Mouse (Mus musculus) lung, embryonic 15.5 days (tissue): Measurements from ENCODE around the gene Lrrfip1. TPM values are rescaled to one million over a fixed set of nuclear protein-coding genes. Genes with fewer than 3 reads are reported as not detected.
A peak's percentile ranks its signal among the peaks of the same experiment; 100 is the strongest.

Source experiments
- ATAC-seq: fragments of 200-750 bp; cut with Nextera tagmentation; 2 replicates; pipeline ENCODE4 v1.8.0; 2017; ENCODE audit warnings: moderate number of reproducible peaks, borderline replicate concordance; ENCODE audit not compliant: low FRiP score, low TSS enrichment; ENCODE audit errors: extremely low read depth
- H3K27ac ChIP-seq: fragments of 300-500 bp; sonication (generic); 2 replicates; pipeline ENCODE4 v1.5.1; 2015; ENCODE audit warnings: moderate library complexity, mild to moderate bottlenecking, inconsistent platforms
- H3K27me3 ChIP-seq: fragments of 300-500 bp; sonication (generic); 2 replicates; pipeline ENCODE4 v1.6.1; 2015; ENCODE audit warnings: inconsistent platforms
- H3K36me3 ChIP-seq: fragments of 300-500 bp; sonication (generic); 2 replicates; pipeline ENCODE4 v1.6.1; 2015; ENCODE audit warnings: inconsistent platforms
- H3K4me1 ChIP-seq: fragments of 300-500 bp; sonication (generic); 2 replicates; pipeline ENCODE4 v1.6.1; 2015; ENCODE audit warnings: inconsistent platforms
- H3K4me2 ChIP-seq: fragments of 300-500 bp; sonication (generic); 2 replicates; pipeline ENCODE4 v1.6.1; 2015; ENCODE audit warnings: inconsistent platforms, mild to moderate bottlenecking, moderate library complexity
- H3K4me3 ChIP-seq: fragments of 300-500 bp; sonication (generic); 2 replicates; pipeline ENCODE4 v1.5.1; 2015; ENCODE audit warnings: mild to moderate bottlenecking, inconsistent platforms
- H3K9ac ChIP-seq: fragments of 300-500 bp; sonication (generic); 2 replicates; pipeline ENCODE4 v1.6.1; 2015; ENCODE audit warnings: inconsistent platforms
- H3K9me3 ChIP-seq: fragments of 300-500 bp; sonication (generic); 2 replicates; pipeline ENCODE4 v1.6.1; 2016; ENCODE audit warnings: inconsistent platforms
- WGBS: fragments of 180-500 bp; shearing (Covaris S2); methylation state at CpG from one replicate; pipeline ENCODE4 v1.1.7; 2015; 5-methylcytosine and 5-hydroxymethylcytosine counted together
- polyA plus RNA-seq: library from polyadenylated mRNA; unstranded; fragments of >200 nt; fragmentation: Nextera tagmentation; extraction: Ambion mirVana; gene quantifications from 2 replicates; pipeline ENCODE4 v1.2.1, GENCODE M21; 2015

The Lrrfip1 gene
- polyA plus RNA-seq, 1 experiment from 2014 or later: 60.6 TPM

- Histone ChIP-seq H3K9ac (peak overlapping the region; percentile 65; the same call in 1 of the 2 replicates), H3K4me3 (no peak overlapping the region), H3K4me2 (peak overlapping the region; percentile 94), H3K9me3 (no peaks in the 10 kb centered on the region), H3K27ac (no peak overlapping the region), H3K4me1 (peaks cover 33% of the 10 kb centered on the region), H3K36me3 (no peaks in the 10 kb centered on the region), H3K27me3 (no peaks in the 10 kb centered on the region)
- ATAC-seq: no peak
- WGBS: 56% methylated on average over 10 of the region's 10 CpGs
Observed at GRCm38 (mm10) chr1:90999911-91000601, 1.5 kb downstream of the Lrrfip1 start.

- no peak overlapping the region for H3K4me3 ChIP-seq
- no peak overlapping the region for H3K4me2 ChIP-seq
- no peak for ATAC-seq
Observed at GRCm38 (mm10) chr1:91001101-91001500, 2.6 kb downstream of the Lrrfip1 start.

GRCm38 (mm10) chr1:91001871-91002539 is 3.5 kb downstream of the Lrrfip1 start:
- Histone ChIP-seq H3K9ac (no peak overlapping the region), H3K4me1 (peaks cover 33% of the 10 kb centered on the region), H3K36me3 (no peaks in the 10 kb centered on the region), H3K27me3 (no peaks in the 10 kb centered on the region), H3K4me2 (no peak overlapping the region), H3K27ac (no peak overlapping the region), H3K9me3 (no peaks in the 10 kb centered on the region), H3K4me3 (no peak overlapping the region)
- no peak for ATAC-seq
- WGBS: 76% methylated on average over 3 of the region's 3 CpGs

More at GRCm38 (mm10) chr1:91001101-91001500, 2.6 kb downstream of the Lrrfip1 start:
- Histone ChIP-seq H3K9me3 (no peaks in the 10 kb centered on the region), H3K4me1 (peaks cover 33% of the 10 kb centered on the region), H3K27ac (no peak overlapping the region), H3K9ac (no peak overlapping the region), H3K36me3 (no peaks in the 10 kb centered on the region), H3K27me3 (no peaks in the 10 kb centered on the region)
- WGBS: 76% methylated on average over 3 of the region's 3 CpGs

DNA sequence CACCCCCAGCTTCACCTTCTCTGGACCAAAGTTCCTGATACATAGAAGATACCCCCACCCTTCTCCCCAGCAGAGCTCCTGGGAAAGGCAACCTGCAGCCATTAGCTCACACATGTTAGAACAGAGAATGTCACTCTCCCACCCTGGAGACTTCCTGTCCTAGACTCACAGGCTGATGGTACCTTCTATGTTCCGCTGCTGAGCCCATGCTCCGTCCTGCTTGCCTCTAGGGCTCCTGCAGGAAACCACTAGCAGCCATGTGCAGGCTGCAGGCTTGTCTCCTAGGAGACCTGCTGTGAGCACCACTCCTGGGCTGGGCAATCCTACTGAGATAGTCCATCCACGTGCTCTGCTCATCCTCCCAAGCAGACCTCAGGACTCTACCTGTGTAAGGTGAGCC is 4.1 kb downstream of the Lrrfip1 start:
- no peaks in the 10 kb centered on the region for H3K36me3 ChIP-seq
- 88% methylated on average over 3 of the region's 3 CpGs for WGBS
- no peak for ATAC-seq
- no peak overlapping the region for H3K4me2 ChIP-seq
- no peak overlapping the region for H3K9ac ChIP-seq
- H3K9me3 ChIP-seq: no peaks in the 10 kb centered on the region
- peaks cover 33% of the 10 kb centered on the region for H3K4me1 ChIP-seq
- no peaks in the 10 kb centered on the region for H3K27me3 ChIP-seq
- no peak overlapping the region for H3K4me3 ChIP-seq
- no peak overlapping the region for H3K27ac ChIP-seq

DNA sequence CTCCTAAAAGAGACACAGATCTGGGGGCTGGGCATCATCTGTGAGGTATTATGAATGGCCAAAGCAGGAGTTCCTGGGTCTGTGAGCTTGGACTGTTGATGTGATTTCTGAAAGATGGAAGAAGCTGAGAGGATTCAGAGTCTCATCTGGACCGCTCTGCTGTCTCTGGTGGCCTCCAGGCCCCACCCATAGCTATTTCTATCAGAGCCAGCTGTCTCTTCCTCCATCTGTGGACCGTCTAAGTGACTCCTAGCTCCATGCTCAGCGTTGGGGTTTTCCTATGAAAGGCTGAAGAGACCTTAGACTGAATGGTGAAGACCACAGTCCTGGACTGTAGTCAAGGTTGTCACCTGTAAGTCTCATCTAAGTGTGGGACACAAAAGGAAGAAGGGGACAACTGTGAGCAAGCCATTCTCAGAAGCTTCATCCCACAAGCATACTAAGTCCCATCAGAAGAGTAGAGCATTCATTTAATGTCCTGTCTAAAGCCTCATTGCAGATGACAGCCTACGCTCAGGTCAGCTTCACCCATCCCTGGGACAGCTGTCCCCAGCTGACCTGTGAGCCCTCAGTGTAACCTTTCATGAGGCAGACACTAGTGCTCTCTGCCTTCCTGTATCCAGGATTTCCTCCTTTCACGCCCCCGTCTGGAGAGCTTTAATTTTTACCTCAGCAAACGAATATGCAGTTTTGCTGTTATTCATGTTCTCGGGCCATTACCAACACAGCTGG is 5.2 kb downstream of the Lrrfip1 start:
- WGBS: 82% methylated on average over 8 of the region's 8 CpGs
- ATAC-seq: no peak
- H3K27ac ChIP-seq: no peak overlapping the region

GRCm38 (mm10) chr1:91006037-91006436 is 7.5 kb downstream of the Lrrfip1 start:
- Histone ChIP-seq H3K4me2 (no peak overlapping the region), H3K4me3 (no peak overlapping the region), H3K27ac (no peak overlapping the region), H3K9ac (no peak overlapping the region), H3K4me1 (peaks cover 20% of the 10 kb centered on the region), H3K27me3 (no peaks in the 10 kb centered on the region), H3K36me3 (no peaks in the 10 kb centered on the region), H3K9me3 (no peaks in the 10 kb centered on the region)
- ATAC-seq: no peak
- 49% methylated on average over 5 of the region's 5 CpGs for WGBS

More for the DNA sequence above, 5.2 kb downstream of the Lrrfip1 start:
- Histone ChIP-seq H3K4me1 (peaks cover 29% of the 10 kb centered on the region), H3K27me3 (no peaks in the 10 kb centered on the region), H3K9me3 (no peaks in the 10 kb centered on the region), H3K36me3 (no peaks in the 10 kb centered on the region), H3K9ac (no peak overlapping the region), H3K4me2 (no peak overlapping the region), H3K4me3 (no peak overlapping the region)

DNA sequence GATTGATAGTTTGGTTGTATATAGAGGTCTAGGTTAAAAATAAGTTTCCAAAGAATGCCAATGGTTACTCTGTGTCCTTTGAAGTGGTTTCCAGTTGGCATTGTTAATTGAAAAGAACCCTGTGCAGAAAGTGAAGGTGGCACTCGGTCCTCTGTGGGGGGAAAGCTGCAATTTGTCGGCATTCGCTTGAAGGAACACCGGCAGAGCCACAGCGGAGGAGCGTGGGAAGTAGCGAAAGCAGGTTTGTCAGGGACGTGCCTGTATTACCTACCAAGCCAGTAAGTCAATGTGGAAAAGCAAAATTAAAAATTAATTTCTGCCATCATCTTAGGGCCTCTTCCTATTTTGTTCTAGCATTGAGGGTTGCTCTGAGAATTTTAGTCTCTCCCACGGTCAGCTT is 8.2 kb downstream of the Lrrfip1 start:
- Histone ChIP-seq H3K4me2 (no peak overlapping the region), H3K9me3 (no peaks in the 10 kb centered on the region), H3K9ac (no peak overlapping the region), H3K36me3 (no peaks in the 10 kb centered on the region), H3K4me1 (peaks cover 16% of the 10 kb centered on the region), H3K27me3 (no peaks in the 10 kb centered on the region), H3K4me3 (no peak overlapping the region), H3K27ac (no peak overlapping the region)
- 59% methylated on average over 9 of the region's 9 CpGs for WGBS
- no peak for ATAC-seq

GRCm38 (mm10) chr1:91008147-91008682 is 9.7 kb downstream of the Lrrfip1 start:
- Histone ChIP-seq H3K4me1 (peaks cover 23% of the 10 kb centered on the region), H3K9ac (no peak overlapping the region), H3K27ac (no peak overlapping the region), H3K27me3 (no peaks in the 10 kb centered on the region), H3K9me3 (no peaks in the 10 kb centered on the region), H3K4me3 (no peak overlapping the region), H3K4me2 (no peak overlapping the region), H3K36me3 (no peaks in the 10 kb centered on the region)
- ATAC-seq: no peak
- 88% methylated on average over 14 of the region's 14 CpGs for WGBS

DNA sequence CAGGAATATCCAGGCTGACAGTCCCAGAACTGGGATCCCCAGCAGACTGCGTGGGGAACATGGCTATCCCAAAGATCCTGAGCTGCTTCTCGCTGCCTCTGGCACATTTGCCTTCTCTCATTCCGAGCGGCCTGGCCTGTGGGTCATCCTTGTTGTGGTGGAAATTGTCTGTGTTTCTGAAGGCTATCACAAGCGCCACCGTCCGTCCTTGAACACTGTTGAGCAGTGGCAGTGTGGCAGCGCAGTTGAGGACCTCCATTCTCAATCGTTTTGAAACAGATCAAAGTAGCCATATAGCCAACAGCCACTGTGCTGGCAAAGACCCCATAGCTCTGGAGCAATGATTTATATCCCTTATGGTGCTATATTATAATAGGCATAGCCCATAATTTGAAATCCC is 10.2 kb downstream of the Lrrfip1 start:
- ATAC-seq: no peak
- Histone ChIP-seq H3K4me2 (no peak overlapping the region), H3K4me3 (no peak overlapping the region), H3K27me3 (no peaks in the 10 kb centered on the region), H3K27ac (no peak overlapping the region), H3K4me1 (peaks cover 29% of the 10 kb centered on the region), H3K9me3 (no peaks in the 10 kb centered on the region), H3K9ac (no peak overlapping the region), H3K36me3 (no peaks in the 10 kb centered on the region)
- WGBS: 77% methylated on average over 9 of the region's 9 CpGs

DNA sequence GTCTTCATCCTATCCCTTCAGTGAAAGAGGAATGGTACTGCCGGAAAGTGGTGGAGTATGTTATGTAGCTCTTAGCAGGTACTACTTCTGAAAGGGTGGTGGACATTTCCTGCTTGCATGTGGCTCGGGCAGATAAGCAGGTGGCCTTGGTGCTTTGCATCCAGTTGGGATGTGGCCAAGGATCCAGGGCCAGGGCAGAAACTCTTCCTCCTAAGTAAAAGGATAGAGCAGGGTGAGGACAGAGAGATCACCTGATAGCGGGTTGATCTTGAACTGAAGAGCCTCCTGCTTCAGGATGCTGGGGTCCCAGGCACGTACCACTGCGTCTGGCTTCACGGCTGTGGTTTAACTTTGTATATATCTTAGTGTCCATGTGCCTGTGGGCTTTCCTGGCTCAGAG is 10.7 kb downstream of the Lrrfip1 start:
- Histone ChIP-seq H3K27ac (no peak overlapping the region), H3K9me3 (no peaks in the 10 kb centered on the region), H3K4me1 (peaks cover 29% of the 10 kb centered on the region), H3K27me3 (no peaks in the 10 kb centered on the region), H3K4me3 (no peak overlapping the region), H3K4me2 (no peak overlapping the region), H3K36me3 (no peaks in the 10 kb centered on the region), H3K9ac (no peak overlapping the region)
- no peak for ATAC-seq
- 74% methylated on average over 6 of the region's 6 CpGs for WGBS

DNA sequence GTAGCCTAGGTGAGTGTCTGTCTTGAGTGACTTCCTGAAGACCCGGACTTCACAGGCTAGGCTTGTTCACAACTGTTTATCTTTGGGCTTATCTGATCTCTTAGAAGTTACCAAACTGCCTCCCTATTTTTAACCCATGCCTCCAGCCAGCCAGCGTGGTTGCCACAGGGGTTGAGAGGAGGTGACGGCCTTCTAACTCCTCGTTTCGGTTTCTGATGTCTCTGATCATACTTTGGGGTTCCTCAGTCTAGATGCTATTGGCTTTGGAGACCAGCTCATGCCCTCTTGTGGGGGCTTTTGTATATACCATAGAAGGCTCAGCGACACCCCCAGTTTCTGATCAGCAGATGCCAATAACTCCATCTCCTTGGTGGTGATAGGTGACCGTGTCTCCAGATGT is 11.7 kb downstream of the Lrrfip1 start:
- no peak overlapping the region for H3K4me2 ChIP-seq
- no peaks in the 10 kb centered on the region for H3K27me3 ChIP-seq
- H3K27ac ChIP-seq: no peak overlapping the region
- no peak overlapping the region for H3K4me3 ChIP-seq
- 56% methylated on average over 7 of the region's 7 CpGs for WGBS
- no peaks in the 10 kb centered on the region for H3K36me3 ChIP-seq
- no peaks in the 10 kb centered on the region for H3K9me3 ChIP-seq
- peaks cover 29% of the 10 kb centered on the region for H3K4me1 ChIP-seq
- no peak for ATAC-seq
- H3K9ac ChIP-seq: no peak overlapping the region

GRCm38 (mm10) chr1:91010716-91011115 is 12.2 kb downstream of the Lrrfip1 start:
- H3K36me3 ChIP-seq: no peaks in the 10 kb centered on the region
- no peak overlapping the region for H3K9ac ChIP-seq
- peaks cover 29% of the 10 kb centered on the region for H3K4me1 ChIP-seq

More at GRCm38 (mm10) chr1:91010716-91011115, 12.2 kb downstream of the Lrrfip1 start:
- H3K9me3 ChIP-seq: no peaks in the 10 kb centered on the region
- no peak overlapping the region for H3K4me2 ChIP-seq
- no peak overlapping the region for H3K4me3 ChIP-seq
- 76% methylated on average over 2 of the region's 2 CpGs for WGBS
- ATAC-seq: no peak
- H3K27ac ChIP-seq: no peak overlapping the region
- no peaks in the 10 kb centered on the region for H3K27me3 ChIP-seq
